In the genomic region with DNA sequence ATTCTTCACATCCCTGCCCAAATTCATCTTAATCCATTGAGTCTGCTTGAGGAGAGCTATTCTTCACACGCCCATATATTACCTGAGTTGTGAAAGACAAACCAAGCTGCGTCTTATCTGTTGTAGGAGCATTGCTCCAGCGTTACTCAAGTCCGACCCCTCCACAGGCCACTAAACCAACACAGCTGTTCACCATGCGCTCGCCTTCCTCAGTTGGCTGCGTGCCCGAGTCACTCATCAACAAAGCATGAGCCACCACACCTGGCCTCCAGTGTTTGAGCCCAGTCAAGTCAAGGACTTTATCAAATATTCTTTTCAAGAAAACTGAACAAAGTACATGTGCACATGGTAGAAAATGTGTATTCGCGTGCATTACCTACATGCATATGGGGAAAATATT, we compare ENCODE assay signal across 16 mouse cellular contexts.
DNase-seq lines count a peak whose midpoint lies in the region; ATAC-seq and TF ChIP-seq lines count a peak whose summit lies in the region.
"Had no signal": no experiment of that assay in that cellular context is flagged by ENCODE, and none has a peak within 500 bp of the region (broad histone marks: within the 10 kb centered on the region; RNA-seq: fewer than 3 reads in every experiment).

No protein-coding gene starts in this region.

- H3K4me3 ChIP-seq in hindbrain, embryonic 15.5 days, result no peak overlapping the region
- no peak overlapping the region for H3K4me3 ChIP-seq in hindbrain, embryonic 16.5 days (ENCODE audit: low read length)
- H3K4me3 ChIP-seq in lung, postnatal 0 days (ENCODE audit: low read depth, low read length), result no peak overlapping the region
- H3K4me3 ChIP-seq: embryonic facial prominence, embryonic 13.5 days; forebrain, embryonic 15.5 days; liver, embryonic 13.5 days; midbrain, embryonic 12.5 days had no signal

- no peak for TF ChIP-seq CTCF in lung, postnatal 0 days (IDR thresholded peaks at IDR 0.05)

- 0 out of 2 replicates have a peak, but pooled peaks cover 2% of the 10 kb centered on the region for H3K4me1 ChIP-seq in hindbrain, embryonic 15.5 days (replicated peaks)
- no peaks in the 10 kb centered on the region; the same call in 1 of the 2 replicates for H3K4me1 ChIP-seq in hindbrain, embryonic 16.5 days (ENCODE audit: control insufficient read depth, insufficient read depth, low read depth, low read length)
- H3K4me1 ChIP-seq in lung, postnatal 0 days (ENCODE audit: insufficient read depth, low read depth, low read length), result no peaks in the 10 kb centered on the region
- H3K4me1 ChIP-seq: embryonic facial prominence, embryonic 13.5 days; liver, embryonic 13.5 days had no signal

- H3K9me3 ChIP-seq in hindbrain, embryonic 15.5 days, result no peaks in the 10 kb centered on the region
- H3K9me3 ChIP-seq in hindbrain, embryonic 16.5 days (ENCODE audit: control insufficient read depth, low read length), result no peaks in the 10 kb centered on the region
- H3K9me3 ChIP-seq in lung, postnatal 0 days (ENCODE audit: low read length), result no peaks in the 10 kb centered on the region
- H3K9me3 ChIP-seq: embryonic facial prominence, embryonic 13.5 days; forebrain, embryonic 15.5 days; liver, embryonic 13.5 days; midbrain, embryonic 12.5 days had no signal

- no peak overlapping the region for H3K27ac ChIP-seq in hindbrain, embryonic 15.5 days (replicated peaks)
- H3K27ac ChIP-seq in hindbrain, embryonic 16.5 days (ENCODE audit: low read depth, low read length), result no peak overlapping the region
- no peak overlapping the region for H3K27ac ChIP-seq in lung, postnatal 0 days (ENCODE audit: low read length)
- H3K27ac ChIP-seq: embryonic facial prominence, embryonic 13.5 days; forebrain, embryonic 15.5 days; liver, embryonic 13.5 days; midbrain, embryonic 12.5 days had no signal

- no peaks in the 10 kb centered on the region for H3K27me3 ChIP-seq in hindbrain, embryonic 15.5 days
- no peaks in the 10 kb centered on the region for H3K27me3 ChIP-seq in hindbrain, embryonic 16.5 days (replicated peaks; ENCODE audit: control insufficient read depth, insufficient read depth, low read length)
- no peaks in the 10 kb centered on the region for H3K27me3 ChIP-seq in lung, postnatal 0 days (replicated peaks; ENCODE audit: insufficient read depth, low read length)
- H3K27me3 ChIP-seq: forebrain, embryonic 15.5 days; liver, embryonic 13.5 days; midbrain, embryonic 12.5 days had no signal

- DNase-seq in 3T3-L1 (ENCODE audit: low read depth, low spot score), result peak; percentile 16
- peak; percentile 36 for DNase-seq in embryo, embryonic 10.5 days (ENCODE audit: low spot score)
- peak; percentile 59 for DNase-seq in lung, postnatal 0 days (ENCODE audit: low spot score)
- no peak for DNase-seq in spleen, postnatal 4 days (ENCODE audit: low spot score in 2 of 2)
- DNase-seq in urinary bladder, postnatal 4 days (ENCODE audit: low spot score in 2 of 2), result no peak
- DNase-seq in right cerebral cortex, postnatal 14 days, result no peak
- DNase-seq: adrenal gland, postnatal 14 days; cerebellum, adult 11 months; gastrocnemius, postnatal 25 days; kidney, postnatal 36 days; liver, embryonic 13.5 days had no signal

- H3K4me2 ChIP-seq in hindbrain, embryonic 15.5 days, result no peak overlapping the region
- no peak overlapping the region for H3K4me2 ChIP-seq in hindbrain, embryonic 16.5 days (ENCODE audit: low read length)
- no peak overlapping the region for H3K4me2 ChIP-seq in lung, postnatal 0 days (replicated peaks; ENCODE audit: low read depth, low read length)
- H3K4me2 ChIP-seq: embryonic facial prominence, embryonic 13.5 days; forebrain, embryonic 15.5 days; liver, embryonic 13.5 days; midbrain, embryonic 12.5 days had no signal

- H3K36me3 ChIP-seq in hindbrain, embryonic 15.5 days, result no peaks in the 10 kb centered on the region
- no peaks in the 10 kb centered on the region for H3K36me3 ChIP-seq in hindbrain, embryonic 16.5 days (ENCODE audit: control insufficient read depth, insufficient read depth, low read length)
- no peaks in the 10 kb centered on the region for H3K36me3 ChIP-seq in lung, postnatal 0 days (ENCODE audit: insufficient read depth, low read length)
- H3K36me3 ChIP-seq: embryonic facial prominence, embryonic 13.5 days; forebrain, embryonic 15.5 days; liver, embryonic 13.5 days; midbrain, embryonic 12.5 days had no signal

- WGBS in hindbrain, embryonic 15.5 days, result 64% methylated on average over 10 of the region's 10 CpGs
- 66% methylated on average over 10 of the region's 10 CpGs for WGBS in hindbrain, embryonic 16.5 days
- 36% methylated on average over 10 of the region's 10 CpGs for WGBS in lung, postnatal 0 days

- H3K9ac ChIP-seq in hindbrain, embryonic 15.5 days, result no peak overlapping the region
- H3K9ac ChIP-seq in hindbrain, embryonic 16.5 days (ENCODE audit: low read depth, low read length), result no peak overlapping the region
- H3K9ac ChIP-seq in lung, postnatal 0 days (replicated peaks; ENCODE audit: low read depth), result no peak overlapping the region
- H3K9ac ChIP-seq: embryonic facial prominence, embryonic 13.5 days; forebrain, embryonic 15.5 days; liver, embryonic 13.5 days; midbrain, embryonic 12.5 days had no signal

- TF ChIP-seq EP300 in lung, postnatal 0 days (IDR thresholded peaks at IDR 0.05), result peak; percentile 25; the same call in 1 of the 2 replicates

- ATAC-seq in hindbrain, embryonic 15.5 days (ENCODE audit: low FRiP score, low read depth), result peak; percentile 38; the same call in 1 of the 2 replicates
- ATAC-seq in hindbrain, embryonic 16.5 days, result no peak
- ATAC-seq in lung, postnatal 0 days, result peak; percentile 70
- ATAC-seq: forebrain, embryonic 15.5 days had no signal

Comparison
In these comparisons a context has a peak if more than half of its experiments do, and no peak if none do; other contexts are left out.
1. DNase-seq: peak in 3T3-L1 (single experiment), embryo, embryonic 10.5 days (single experiment) and lung, postnatal 0 days (single experiment); none in spleen, postnatal 4 days (0 of 2), urinary bladder, postnatal 4 days (0 of 2) and right cerebral cortex, postnatal 14 days (single experiment).